Mouse (Mus musculus): ENCODE results near the gene Foxl1. TPM values are rescaled to one million over a fixed set of nuclear protein-coding genes. Genes with fewer than 3 reads are reported as not detected.

Foxl1 gene
- 0.24 TPM for polyA plus RNA-seq (2014; fragmentation: Illumina TruSeq; extraction: RNeasy Lipid Tissue Mini Kit (QIAGEN cat#74804); ENCODE audit: low read depth, low replicate concordance)

GRCm38 (mm10) chr8:121127756-121128375, at the start of gene Foxl1:
Gene Foxl1, plus strand, starts transcription at chr8:121127940.

DNA sequence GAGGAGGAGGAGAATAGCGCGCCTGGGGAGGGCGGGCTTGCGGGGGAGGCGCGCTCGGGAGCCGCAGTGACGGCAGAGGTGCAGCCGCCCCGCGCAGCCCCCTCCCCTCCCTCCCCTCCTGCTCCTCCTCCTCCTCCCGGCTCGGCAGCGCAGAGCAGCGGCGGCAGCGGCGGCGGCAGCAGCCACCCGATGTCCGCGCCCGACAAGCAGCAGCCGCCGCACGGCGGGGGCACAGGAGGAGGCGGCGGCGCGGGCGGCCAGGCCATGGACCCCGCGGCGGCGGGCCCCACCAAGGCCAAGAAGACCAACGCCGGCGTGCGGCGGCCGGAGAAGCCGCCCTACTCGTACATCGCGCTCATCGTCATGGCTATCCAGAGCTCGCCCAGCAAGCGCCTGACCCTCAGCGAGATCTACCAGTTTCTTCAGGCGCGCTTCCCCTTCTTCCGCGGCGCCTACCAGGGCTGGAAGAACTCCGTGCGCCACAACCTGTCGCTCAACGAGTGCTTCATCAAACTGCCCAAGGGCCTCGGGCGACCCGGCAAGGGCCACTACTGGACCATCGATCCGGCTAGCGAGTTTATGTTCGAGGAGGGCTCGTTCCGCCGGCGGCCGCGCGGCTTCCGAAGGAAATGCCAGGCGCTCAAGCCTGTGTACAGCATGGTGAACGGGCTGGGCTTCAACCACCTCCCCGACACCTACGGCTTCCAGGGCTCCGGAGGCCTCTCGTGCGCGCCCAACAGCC, 43.4 kb upstream of the Foxl1 start, which contains the start of gene Foxf1:
Foxf1 (plus strand) TSS at position 177 of the 742 bp plus-strand sequence.

DNA sequence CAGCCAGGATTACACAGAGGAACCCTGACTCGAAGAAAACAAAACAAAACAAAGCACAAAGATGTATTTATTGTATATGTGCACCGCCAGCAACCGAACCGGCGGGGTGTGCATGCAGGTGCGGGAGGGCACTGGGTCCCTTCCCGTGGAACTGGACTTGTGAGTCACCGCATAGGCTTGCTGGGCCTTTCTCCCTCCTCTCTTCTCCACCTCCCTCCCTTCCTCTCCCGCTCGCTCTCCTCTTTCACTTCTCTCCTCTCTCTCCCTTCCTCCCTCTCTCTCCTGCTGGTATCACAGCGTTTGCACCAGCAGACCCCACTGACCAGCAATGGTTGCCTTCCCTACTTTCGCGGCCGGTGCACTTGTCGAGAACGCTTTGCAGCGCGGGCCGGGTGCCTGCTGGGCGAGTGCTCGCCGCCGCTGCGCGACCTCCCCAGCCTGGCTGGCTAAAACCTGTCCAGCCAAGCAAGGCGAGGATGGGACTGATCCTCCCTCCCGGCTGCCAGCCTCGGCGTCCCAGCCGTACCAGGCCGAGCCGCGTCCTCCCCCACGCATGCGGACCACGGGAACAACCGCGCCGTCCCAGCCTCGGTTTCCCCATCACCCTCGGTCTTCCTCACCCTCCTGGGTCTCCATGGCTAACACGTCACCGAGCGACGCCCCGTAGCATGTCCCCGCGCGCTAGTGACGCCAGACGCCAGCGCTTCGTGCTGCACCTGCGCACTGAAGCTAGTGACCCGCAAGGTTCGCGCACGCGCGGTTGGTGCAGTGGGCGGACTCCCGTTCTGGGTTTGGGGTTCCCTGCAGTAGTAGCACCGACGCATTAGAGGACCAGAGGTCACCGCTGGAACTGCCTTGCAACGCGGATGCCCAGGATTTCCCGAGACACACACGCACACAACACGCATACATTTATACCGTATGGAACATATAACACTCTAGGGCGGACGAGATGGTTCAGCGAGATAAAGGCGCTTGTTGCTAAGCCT, 19.8 kb upstream of the Foxl1 start, which contains the start of gene Mthfsd:
Mthfsd (minus strand) TSS at position 725 of the 989 bp plus-strand sequence.

GRCm38 (mm10) chr8:121115948-121116347, 11.8 kb upstream of the Foxl1 start, which contains the start of gene Foxc2:
Gene Foxc2, plus strand, starts transcription at chr8:121116171.

Other genes starting within 250 kb of the Foxl1 start
- not detected for gene Foxf1, start 43.6 kb upstream of the Foxl1 start, polyA plus RNA-seq (2014; fragmentation: Illumina TruSeq; extraction: RNeasy Lipid Tissue Mini Kit (QIAGEN cat#74804); ENCODE audit: low read depth, low replicate concordance)
- 5.1 TPM for gene Mthfsd, start 19.5 kb upstream of the Foxl1 start, polyA plus RNA-seq (2014; fragmentation: Illumina TruSeq; extraction: RNeasy Lipid Tissue Mini Kit (QIAGEN cat#74804); ENCODE audit: low read depth, low replicate concordance)
- 3.0 TPM for gene Foxc2, start 11.8 kb upstream of the Foxl1 start, polyA plus RNA-seq (2014; fragmentation: Illumina TruSeq; extraction: RNeasy Lipid Tissue Mini Kit (QIAGEN cat#74804); ENCODE audit: low read depth, low replicate concordance)

All from kidney, adult 10 weeks (tissue).